Comparison of ENCODE assay signal across 7 mouse cellular contexts in the genomic region with DNA sequence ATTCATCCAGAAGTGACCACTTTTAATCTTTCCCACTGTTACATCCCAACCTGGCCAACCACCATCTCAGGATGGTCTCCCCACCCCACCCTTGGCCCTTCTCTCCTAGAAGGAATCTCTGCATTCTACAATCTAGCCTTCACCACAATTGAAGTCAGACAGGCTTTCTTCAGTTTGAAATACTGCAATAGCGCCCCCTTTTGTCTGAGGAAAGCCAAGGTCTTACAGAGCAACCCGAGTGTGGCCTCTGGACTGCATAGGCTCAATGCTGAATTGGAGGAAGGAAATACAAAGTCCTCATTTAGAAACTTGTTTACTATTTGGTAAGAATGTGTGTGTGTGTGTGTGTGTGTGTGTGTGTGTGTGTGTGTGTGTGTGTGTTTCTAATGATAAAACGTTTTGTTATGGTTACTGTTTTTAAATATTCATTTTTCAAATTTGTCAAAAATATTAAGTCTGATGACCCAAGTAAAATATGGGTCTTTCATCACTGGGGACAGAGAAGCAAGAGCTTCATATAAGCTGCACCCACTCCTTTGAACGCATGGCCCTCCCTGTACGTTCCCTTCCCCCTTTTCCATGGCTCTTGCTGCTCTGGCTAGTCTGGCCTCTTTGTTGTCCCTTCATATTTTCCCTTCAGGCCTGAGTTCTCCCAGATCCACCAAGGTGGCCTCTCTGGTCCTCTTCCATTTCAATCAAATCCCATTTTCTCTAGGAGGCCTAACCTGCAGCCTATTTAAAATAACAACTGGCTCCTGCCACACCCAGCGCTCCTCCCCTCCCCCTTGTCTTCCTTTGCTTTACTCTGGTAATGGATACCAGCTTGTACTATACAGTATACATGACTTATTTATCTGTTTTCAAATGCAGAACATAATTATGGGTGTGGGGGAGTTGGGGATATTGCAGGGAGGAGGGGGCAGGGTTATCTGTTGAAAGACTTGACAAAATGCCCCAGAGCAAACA.
DNase-seq lines count a peak whose midpoint lies in the region; ATAC-seq lines count a peak whose summit lies in the region.

No protein-coding gene starts in this region.

- no peaks in the 10 kb centered on the region for H3K36me3 ChIP-seq in liver, embryonic 12.5 days
- no peaks in the 10 kb centered on the region for H3K36me3 ChIP-seq in forebrain, embryonic 16.5 days (ENCODE audit: control insufficient read depth, insufficient read depth)

- no peak overlapping the region for H3K4me3 ChIP-seq in liver, embryonic 12.5 days
- no peak overlapping the region for H3K4me3 ChIP-seq in forebrain, embryonic 16.5 days (replicated peaks; ENCODE audit: low read length)

- no peak overlapping the region for H3K9ac ChIP-seq in liver, embryonic 12.5 days
- no peak overlapping the region for H3K9ac ChIP-seq in forebrain, embryonic 16.5 days (replicated peaks; ENCODE audit: low read depth, low read length)

- no peak for ATAC-seq in liver, embryonic 12.5 days
- no peak for ATAC-seq in forebrain, embryonic 16.5 days

- peak; percentile 29 for DNase-seq in liver
- DNase-seq in adrenal gland, adult 2 months = peak; percentile 45
- peak; percentile 76 for DNase-seq in embryo, embryonic 10 days (ENCODE audit: low spot score)
- peak; percentile 34 to 52 for DNase-seq in kidney, postnatal 4 days
- DNase-seq in retina, postnatal 1 day = peak; percentile 51

- H3K27me3 ChIP-seq in liver, embryonic 12.5 days (replicated peaks) = no peaks in the 10 kb centered on the region
- no peaks in the 10 kb centered on the region; the same call in 1 of the 2 replicates for H3K27me3 ChIP-seq in forebrain, embryonic 16.5 days (replicated peaks; ENCODE audit: control insufficient read depth, insufficient read depth, low read length)

- peaks cover 8% of the 10 kb centered on the region; the same call in 1 of the 2 replicates for H3K4me1 ChIP-seq in liver, embryonic 12.5 days
- H3K4me1 ChIP-seq in forebrain, embryonic 16.5 days (replicated peaks; ENCODE audit: control insufficient read depth, insufficient read depth, low read length) = no peaks in the 10 kb centered on the region; the same call in 1 of the 2 replicates

- H3K27ac ChIP-seq in liver, embryonic 12.5 days = no peak overlapping the region
- no peak overlapping the region for H3K27ac ChIP-seq in forebrain, embryonic 16.5 days (ENCODE audit: low read length)

- 50% methylated on average over 6 of the region's 6 CpGs for WGBS in liver, embryonic 12.5 days (ENCODE audit: insufficient replicate concordance)
- 61% methylated on average over 6 of the region's 6 CpGs for WGBS in forebrain, embryonic 16.5 days

- no peak overlapping the region for H3K4me2 ChIP-seq in liver, embryonic 12.5 days
- no peak overlapping the region for H3K4me2 ChIP-seq in forebrain, embryonic 16.5 days (ENCODE audit: low read length)

- H3K9me3 ChIP-seq in liver, embryonic 12.5 days (replicated peaks) = no peaks in the 10 kb centered on the region
- 0 out of 2 replicates have a peak, but pooled peaks cover 2% of the 10 kb centered on the region for H3K9me3 ChIP-seq in forebrain, embryonic 16.5 days (ENCODE audit: control insufficient read depth, low read length)
